Mouse (Mus musculus) G1E (cell line): ENCODE results near the gene R3hdm2. TPM values are rescaled to one million over a fixed set of nuclear protein-coding genes. Genes with fewer than 3 reads are reported as not detected.

Experiments
- ATAC-seq: 2 replicates; pipeline ENCODE4 v1.8.0; 2016; ENCODE audit warnings: mild to moderate bottlenecking; ENCODE audit not compliant: insufficient number of reproducible peaks, poor library complexity, low FRiP score, severe bottlenecking; ENCODE audit errors: extremely low read depth
- DNase-seq: peaks from one replicate; pipeline ENCODE4 v3.0.0; 2012; ENCODE audit warnings: low spot score
- H3K27me3 ChIP-seq: 2 replicates; pipeline ENCODE4 v1.6.1; 2012; ENCODE audit warnings: mild to moderate bottlenecking, low read length, inconsistent platforms; ENCODE audit not compliant: insufficient read depth
- H3K36me3 ChIP-seq: replicated peaks from 2 replicates; pipeline ENCODE3; 2012; ENCODE audit warnings: mild to moderate bottlenecking, inconsistent platforms
- H3K4me1 ChIP-seq: 2 replicates; pipeline ENCODE4 v1.6.1; 2012; ENCODE audit warnings: low read depth, low read length, inconsistent platforms, mixed read lengths; ENCODE audit not compliant: insufficient read depth
- H3K4me3 ChIP-seq: 2 replicates; pipeline ENCODE4 v1.5.1; 2012; ENCODE audit warnings: low read depth, mild to moderate bottlenecking, inconsistent platforms, low read length, moderate library complexity, mixed read lengths
- H3K9me3 ChIP-seq: replicated peaks from 2 replicates; pipeline ENCODE4 v1.6.1; 2012; ENCODE audit warnings: inconsistent platforms
- CTCF ChIP-seq: IDR thresholded peaks from 2 replicates; pipeline ENCODE4 v1.5.1; 2012; ENCODE audit warnings: low read depth, low read length, inconsistent platforms, mixed read lengths
- GATA1 ChIP-seq: IDR thresholded peaks from 2 replicates; pipeline ENCODE4 v1.6.1; 2012; ENCODE audit warnings: borderline replicate concordance, low read length, inconsistent platforms, mixed read lengths
- GATA2 ChIP-seq: IDR thresholded peaks from 2 replicates; pipeline ENCODE4 v1.6.1; 2012; ENCODE audit warnings: low read depth, low read length, inconsistent platforms, borderline replicate concordance
- POLR2AphosphoS5 ChIP-seq: IDR thresholded peaks from 2 replicates; pipeline ENCODE4 v1.6.1; 2012; ENCODE audit warnings: low read depth, low read length, inconsistent platforms; ENCODE audit not compliant: insufficient replicate concordance
- TAL1 ChIP-seq: conservative IDR thresholded peaks from 2 replicates; pipeline ENCODE4 v1.6.1; 2012; ENCODE audit warnings: low read depth, low read length, inconsistent platforms, mixed read lengths
- polyA plus RNA-seq: library from polyadenylated mRNA; stranded (reverse); fragments of >175 nt; gene quantifications from 2 replicates; pipeline ENCODE4 v1.2.3, GENCODE M21; 2012
- total RNA-seq, 2 experiments: library from RNA; stranded (forward) in 1 of 2; stranded (reverse) in 1 of 2; fragments of 200-1000 nt in 1 of 2; fragments of >200 nt in 1 of 2; fragmentation: Nextera tagmentation in 1 of 2; gene quantifications; 2 replicates each; pipeline ENCODE4 v1.2.3; 2014 to 2017

R3hdm2 gene
- total and polyA plus RNA-seq, 3 experiments: 14.8 to 123 (median 97.4) TPM

DNA sequence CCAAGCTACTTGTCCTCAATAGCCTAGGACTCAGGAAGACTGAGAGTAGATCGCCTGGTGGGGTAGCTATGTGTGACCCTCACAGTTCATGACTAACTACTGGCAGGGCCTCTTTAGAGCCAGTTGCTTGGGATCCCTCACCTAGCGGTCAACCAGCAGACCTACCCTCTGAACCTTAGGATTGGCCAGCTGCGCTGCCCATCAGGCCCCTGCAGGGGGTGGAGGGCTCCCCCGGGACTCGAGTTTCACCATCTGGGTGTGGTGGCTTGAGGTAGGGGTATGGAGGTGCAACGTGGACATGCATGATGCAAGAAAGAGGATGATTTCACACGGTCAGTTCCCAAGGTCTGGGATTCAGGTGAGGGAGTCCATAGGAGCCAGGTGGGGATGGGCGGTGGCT is 28.4 kb upstream of the R3hdm2 start:
- no peak for ATAC-seq
- DNase-seq: no peak
- H3K4me3 ChIP-seq: no peak overlapping the region
- peaks cover 17% of the 10 kb centered on the region for H3K4me1 ChIP-seq
- peaks cover 58% of the 10 kb centered on the region for H3K27me3 ChIP-seq
- TF ChIP-seq GATA1: no peak
- TF ChIP-seq GATA2: no peak
- no peak for TF ChIP-seq TAL1
- no peak for TF ChIP-seq CTCF
- TF ChIP-seq POLR2AphosphoS5: no peak
- H3K36me3 ChIP-seq: no peaks in the 10 kb centered on the region
- no peaks in the 10 kb centered on the region for H3K9me3 ChIP-seq

DNA sequence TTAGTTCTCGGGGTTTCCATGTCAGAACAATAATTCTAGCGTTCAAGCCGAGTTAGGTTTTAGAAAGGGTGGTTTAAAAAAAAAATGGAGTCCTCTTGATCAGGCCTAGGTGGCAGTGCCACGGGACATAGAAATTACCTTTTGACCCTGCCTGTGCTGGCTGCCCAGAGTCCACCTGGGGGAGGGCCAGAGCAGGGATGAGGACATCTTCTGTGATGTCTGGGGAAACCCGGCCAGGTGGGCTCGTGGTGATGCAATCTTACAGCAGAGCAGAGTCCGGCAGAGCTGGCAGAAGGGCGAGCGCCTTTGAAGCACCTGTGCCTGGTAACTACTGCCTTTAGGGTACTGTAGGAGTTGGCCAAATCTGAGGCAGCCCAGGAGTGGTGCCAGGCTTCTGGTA is 27.9 kb upstream of the R3hdm2 start:
- TF ChIP-seq POLR2AphosphoS5: no peak
- no peak for TF ChIP-seq CTCF
- TF ChIP-seq GATA2: no peak
- TF ChIP-seq TAL1: no peak
- no peak for TF ChIP-seq GATA1
- Histone ChIP-seq H3K4me1 (peaks cover 17% of the 10 kb centered on the region), H3K27me3 (peaks cover 62% of the 10 kb centered on the region), H3K9me3 (no peaks in the 10 kb centered on the region), H3K36me3 (no peaks in the 10 kb centered on the region), H3K4me3 (no peak overlapping the region)
- DNase-seq (no peak), ATAC-seq (no peak)

DNA sequence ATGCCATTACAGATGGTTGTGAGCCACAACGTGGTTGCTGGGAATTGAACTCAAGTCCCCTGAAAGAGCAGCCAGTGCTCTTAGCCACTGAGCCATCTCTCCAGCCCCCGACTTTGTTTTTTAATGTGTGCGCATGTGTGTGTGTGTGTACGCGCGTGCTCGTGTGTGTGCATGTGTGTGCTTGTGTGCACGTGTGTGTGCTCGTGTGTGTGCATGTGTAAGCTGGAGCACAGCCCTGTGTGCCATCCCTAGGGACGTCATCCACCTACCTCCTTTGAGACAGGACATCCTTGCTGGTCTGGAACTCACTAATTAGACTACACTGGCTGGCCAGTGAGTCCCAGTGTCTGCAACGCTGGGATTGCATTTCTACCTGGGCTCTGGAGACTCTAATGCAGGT is 27.4 kb upstream of the R3hdm2 start:
- no peak for ATAC-seq
- peaks cover 17% of the 10 kb centered on the region for H3K4me1 ChIP-seq
- no peaks in the 10 kb centered on the region for H3K9me3 ChIP-seq
- H3K27me3 ChIP-seq: peaks cover 68% of the 10 kb centered on the region
- H3K36me3 ChIP-seq: no peaks in the 10 kb centered on the region
- DNase-seq: no peak
- no peak for TF ChIP-seq GATA2
- no peak for TF ChIP-seq CTCF
- TF ChIP-seq POLR2AphosphoS5: no peak
- TF ChIP-seq GATA1: no peak
- TF ChIP-seq TAL1: no peak
- no peak overlapping the region for H3K4me3 ChIP-seq

DNA sequence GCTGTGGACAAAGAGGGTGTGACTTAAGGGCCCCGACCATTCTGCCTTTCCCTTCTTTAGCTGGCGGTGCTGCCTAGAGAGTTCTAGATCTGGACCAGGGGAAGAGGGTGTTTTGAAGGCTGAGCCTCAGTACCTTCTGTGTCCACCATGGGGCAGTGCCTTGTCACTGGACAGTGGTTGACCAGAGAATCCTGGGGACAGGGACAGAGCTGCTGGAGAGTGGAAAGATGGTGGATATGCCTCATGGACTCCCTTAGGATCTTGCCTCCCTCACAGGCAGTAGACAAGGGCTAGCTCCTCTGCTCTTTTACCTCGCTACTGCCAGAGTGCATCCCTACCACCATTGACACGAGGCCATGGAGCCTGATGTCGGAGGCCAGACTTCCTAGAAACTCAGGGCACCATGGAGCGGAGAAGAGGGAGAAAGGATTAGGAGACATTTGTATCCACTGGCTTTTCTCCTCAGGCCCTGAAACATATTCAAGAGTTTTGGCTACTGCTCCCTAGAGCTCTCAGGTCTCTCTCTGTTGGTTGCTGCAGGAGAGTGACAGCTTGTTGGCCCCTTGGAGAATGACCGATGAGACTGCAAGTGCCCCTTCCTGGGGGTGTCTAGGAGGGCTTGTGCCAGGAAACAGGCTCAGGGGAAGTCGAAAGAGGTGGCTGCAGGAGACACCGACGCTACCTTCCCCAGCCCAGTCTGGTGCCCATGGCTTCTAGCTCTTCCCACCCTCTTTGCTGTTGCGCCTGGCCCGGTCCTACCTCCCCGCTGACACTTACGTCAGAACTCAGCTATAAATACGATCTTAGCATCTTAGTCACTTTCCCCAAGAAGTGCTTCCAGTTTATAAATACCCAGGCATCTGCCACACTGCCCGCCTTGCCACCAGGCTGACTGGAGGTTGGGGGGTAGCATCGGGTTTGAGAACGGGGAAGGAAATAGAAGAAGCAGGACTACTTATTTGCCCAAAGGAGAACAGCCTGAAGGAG is 25.9 kb upstream of the R3hdm2 start, which contains the start of gene Inhbe:
Inhbe (minus strand) TSS at position 503 of the 987 bp plus-strand sequence.
- TF ChIP-seq TAL1: no peak
- TF ChIP-seq GATA2: no peak
- no peak for TF ChIP-seq GATA1
- no peak for TF ChIP-seq CTCF
- TF ChIP-seq POLR2AphosphoS5: no peak
- peaks cover 71% of the 10 kb centered on the region for H3K27me3 ChIP-seq
- no peak within 1 kb of the TSS for H3K4me3 ChIP-seq
- H3K9me3 ChIP-seq: no peaks in the 10 kb centered on the region
- H3K36me3 ChIP-seq: no peaks in the 10 kb centered on the region
- ATAC-seq: no peak
- no peak for DNase-seq
- H3K4me1 ChIP-seq: peaks cover 15% of the 10 kb centered on the region

DNA sequence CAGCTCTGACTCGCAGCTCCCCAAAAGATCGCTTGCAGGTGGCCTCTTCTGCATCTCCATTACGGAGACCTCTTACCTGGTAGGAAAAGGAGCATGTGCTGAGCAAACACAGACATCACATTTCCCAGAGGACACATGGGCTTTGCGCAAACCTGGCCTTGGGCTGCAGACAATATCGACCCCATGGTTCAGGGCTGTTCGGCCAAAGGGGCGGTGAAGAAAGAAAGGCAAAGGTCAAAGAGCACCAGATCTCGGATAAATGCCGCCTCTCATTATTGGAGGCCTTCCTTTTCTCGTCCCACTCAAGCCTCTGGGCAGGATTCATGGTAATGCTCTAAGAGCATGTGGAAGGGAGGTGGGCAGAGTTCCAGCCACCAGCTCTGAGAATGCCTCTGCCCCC is 24.8 kb upstream of the R3hdm2 start:
- DNase-seq (no peak), ATAC-seq (no peak)
- Histone ChIP-seq H3K27me3 (peaks cover 76% of the 10 kb centered on the region), H3K9me3 (no peaks in the 10 kb centered on the region), H3K4me1 (peaks cover 12% of the 10 kb centered on the region), H3K4me3 (no peak overlapping the region), H3K36me3 (no peaks in the 10 kb centered on the region)
- TF ChIP-seq TAL1: no peak
- no peak for TF ChIP-seq GATA2
- TF ChIP-seq GATA1: no peak
- no peak for TF ChIP-seq CTCF

DNA sequence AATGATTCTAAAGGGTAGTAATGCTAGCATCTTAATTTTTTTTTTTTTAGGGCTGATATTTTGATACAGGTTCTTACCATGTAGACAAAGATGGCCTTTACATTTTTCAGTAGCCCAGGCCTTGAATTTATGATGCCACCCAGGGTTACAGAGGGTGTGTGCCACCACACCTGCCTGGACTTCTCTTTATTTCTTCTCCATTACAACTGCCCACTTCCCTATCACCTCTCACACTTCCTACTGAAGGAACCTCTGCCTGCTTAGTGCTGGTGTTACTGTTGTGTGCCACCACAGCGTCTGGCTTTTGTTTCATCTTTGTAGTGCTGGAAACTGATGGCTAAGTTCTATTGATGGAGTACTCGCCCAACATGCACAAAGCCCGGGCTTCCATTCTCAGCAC is 19.4 kb upstream of the R3hdm2 start:
- no peak for ATAC-seq
- Histone ChIP-seq H3K9me3 (no peaks in the 10 kb centered on the region), H3K4me3 (no peak overlapping the region), H3K27me3 (peaks cover 39% of the 10 kb centered on the region), H3K4me1 (no peaks in the 10 kb centered on the region), H3K36me3 (no peaks in the 10 kb centered on the region)
- DNase-seq: no peak
- TF ChIP-seq CTCF (no peak), TAL1 (no peak), GATA1 (no peak), GATA2 (no peak), POLR2AphosphoS5 (no peak)
